Mouse (Mus musculus) small intestine, adult 10 weeks (tissue): ENCODE data around the gene Intu. TPM values are rescaled to one million over a fixed set of nuclear protein-coding genes. Genes with fewer than 3 reads are reported as not detected.

Experiments used
- polyA plus RNA-seq: library from polyadenylated mRNA; stranded (reverse); fragments of 350-450 nt; fragmentation: Illumina TruSeq; extraction: RNeasy Lipid Tissue Mini Kit (QIAGEN cat#74804); gene quantifications from one replicate; pipeline ENCODE4 v1.2.3, GENCODE M21; 2014; ENCODE audit warnings: low replicate concordance

The Intu gene
- 3.7 TPM for polyA plus RNA-seq

DNA sequence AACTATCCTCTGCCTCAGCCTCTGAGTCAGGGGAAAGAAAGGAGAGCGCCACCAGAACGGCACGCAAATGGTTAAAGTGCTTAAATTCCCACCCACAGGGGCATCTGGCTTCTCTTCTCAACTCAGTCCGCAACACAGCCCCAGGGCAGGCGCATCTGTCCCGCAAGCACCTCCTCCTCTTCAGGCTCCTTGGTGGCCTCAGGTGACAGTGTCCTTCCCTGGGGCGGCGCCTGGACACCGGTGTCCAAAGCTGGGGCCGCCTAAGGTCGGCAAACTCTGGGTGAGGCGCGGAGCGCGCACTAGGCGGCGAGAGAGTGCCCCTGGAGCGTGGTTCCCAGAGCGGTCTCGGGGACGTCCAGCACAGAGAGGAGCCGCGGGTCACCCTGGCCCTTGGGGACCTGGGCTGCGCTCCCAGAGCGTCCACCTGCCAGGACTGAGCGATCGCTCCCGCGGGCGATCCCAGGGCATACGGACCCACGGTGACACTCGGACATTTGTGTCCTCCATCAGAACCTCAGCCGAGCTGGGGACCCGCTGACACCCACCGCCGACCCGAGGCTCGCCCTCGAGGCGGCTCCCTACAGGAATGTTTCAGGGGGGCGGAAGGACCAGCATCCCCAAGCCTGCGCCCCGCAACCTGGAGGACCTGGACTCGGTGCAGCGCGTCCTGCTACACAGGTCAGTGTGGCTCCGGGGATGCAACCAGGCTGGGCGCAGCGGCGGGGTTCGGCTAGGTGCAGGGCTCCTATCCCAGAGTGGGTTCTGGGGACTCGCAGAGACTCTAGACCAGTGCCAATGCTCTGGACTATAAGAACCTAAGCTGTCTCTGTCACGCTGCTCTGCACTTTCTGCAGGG, at the start of gene Intu:
Gene Intu, plus strand, starts transcription at position 1 of the 856 bp plus-strand sequence.

DNA sequence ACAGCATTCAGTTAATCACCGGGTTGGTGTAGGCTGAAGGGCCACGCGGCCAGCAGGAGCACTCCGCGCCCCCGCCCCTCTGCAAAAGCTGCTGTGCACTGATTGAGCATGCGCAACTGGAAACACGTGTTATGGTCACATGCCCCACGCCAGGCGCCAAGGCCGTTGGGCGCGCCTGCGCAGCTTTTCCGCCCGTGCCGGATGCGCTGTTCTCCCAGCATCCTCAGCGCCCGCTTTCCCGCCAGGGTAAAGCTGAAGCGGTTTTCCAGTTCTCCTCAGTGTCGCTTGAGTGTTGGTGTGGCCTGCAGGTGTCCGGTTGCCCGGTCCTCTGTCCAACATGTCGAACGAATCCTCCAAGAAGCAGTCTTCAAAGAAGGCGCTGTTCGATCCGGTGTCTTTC, 177.6 kb downstream of the Intu start, which contains the start of gene Slc25a31:
Gene Slc25a31, plus strand, starts transcription at position 201 of the 400 bp plus-strand sequence.

GRCm38 (mm10) chr3:40744024-40744835, 213.1 kb downstream of the Intu start, which contains the start of gene Hspa4l:
Gene Hspa4l (plus strand): TSS chr3:40744495.

Other genes starting within 250 kb of the Intu start
- not detected for gene Slc25a31, start 177.6 kb downstream of the Intu start, polyA plus RNA-seq
- 50.7 TPM for gene Hspa4l, start 213.2 kb downstream of the Intu start, polyA plus RNA-seq